Mouse (Mus musculus) MEL (cell line): ENCODE measurements at regions not wholly inside any gene's neighbourhood (a gene's known extent, or its start where the extent isn't known, plus 50 kb on each side); places are given as distances from the start of the nearest gene placed in this dataset.

Source experiments
- DNase-seq: peaks from one replicate; pipeline ENCODE4 v3.0.0; 2011; ENCODE audit warnings: low read depth, low spot score
- H3K27ac ChIP-seq: 2 replicates; pipeline ENCODE4 v1.5.1; 2012; ENCODE audit warnings: low read depth, mild to moderate bottlenecking, control low read depth, low read length, moderate library complexity; ENCODE audit not compliant: control insufficient read depth
- H3K27me3 ChIP-seq, 2 experiments: fragments of 150-350 bp in 1 of 2; sonication (generic) in 1 of 2; 2 replicates each; pipeline ENCODE4 v1.6.1; 2012; ENCODE audit warnings: low read length in 2 of 2, mild to moderate bottlenecking in 2 of 2, improper control_type of control experiment in 1 of 2, moderate library complexity in 1 of 2; ENCODE audit not compliant: insufficient read depth in 2 of 2, control insufficient read depth in 1 of 2
- H3K36me3 ChIP-seq, 2 experiments: 2 replicates each; pipeline ENCODE4 v1.6.1; 2012 to 2014; ENCODE audit warnings: low read length in 2 of 2, improper control_type of control experiment in 1 of 2, inconsistent platforms in 1 of 2, mild to moderate bottlenecking in 1 of 2; ENCODE audit not compliant: insufficient read depth in 2 of 2, control insufficient read depth in 1 of 2
- H3K4me1 ChIP-seq, 2 experiments: fragments of 150-350 bp in 1 of 2; sonication (generic) in 1 of 2; 2 replicates each; pipeline ENCODE4 v1.6.1; 2012; ENCODE audit warnings: low read length in 2 of 2, improper control_type of control experiment in 1 of 2, mild to moderate bottlenecking in 1 of 2; ENCODE audit not compliant: insufficient read depth in 2 of 2, control insufficient read depth in 1 of 2
- H3K4me3 ChIP-seq, 2 experiments: fragments of 150-350 bp in 1 of 2; sonication (generic) in 1 of 2; 2 replicates each; pipeline ENCODE4 v1.5.1; 2012; ENCODE audit warnings: low read depth in 2 of 2, low read length in 2 of 2, mild to moderate bottlenecking in 2 of 2, moderate library complexity in 2 of 2, control low read depth in 1 of 2, improper control_type of control experiment in 1 of 2; ENCODE audit not compliant: control insufficient read depth in 1 of 2, insufficient read depth in 1 of 2
- H3K79me2 ChIP-seq: 2 replicates; pipeline ENCODE4 v1.6.1; 2012; ENCODE audit warnings: mild to moderate bottlenecking, low read length, moderate library complexity; ENCODE audit not compliant: control insufficient read depth, poor library complexity, insufficient read depth
- H3K9ac ChIP-seq: 2 replicates; pipeline ENCODE4 v1.6.1; 2012; ENCODE audit warnings: low read depth, mild to moderate bottlenecking, control low read depth, low read length, moderate library complexity; ENCODE audit not compliant: control insufficient read depth, poor library complexity, severe bottlenecking
- H3K9me3 ChIP-seq: fragments of 150-350 bp; sonication (generic); replicated peaks from 2 replicates; pipeline ENCODE4 v1.6.1; 2012; ENCODE audit warnings: mild to moderate bottlenecking, low read length, improper control_type of control experiment, moderate library complexity; ENCODE audit not compliant: insufficient read depth
- BHLHE40 ChIP-seq: IDR thresholded peaks from 2 replicates; pipeline ENCODE4 v1.6.1; 2012; ENCODE audit warnings: low read depth, mild to moderate bottlenecking, inconsistent platforms, low read length, improper control_type of control experiment, borderline replicate concordance
- CHD1 ChIP-seq: IDR thresholded peaks from 2 replicates; pipeline ENCODE4 v1.6.1; 2012; ENCODE audit warnings: low read depth, mild to moderate bottlenecking, inconsistent platforms, low read length, improper control_type of control experiment
- CTCF ChIP-seq, 3 experiments: IDR thresholded peaks in 2 of 3; conservative IDR thresholded peaks in 1 of 3; 2 replicates each; pipeline ENCODE4 v1.5.1; 2011 to 2012; ENCODE audit warnings: low read length in 3 of 3, low read depth in 2 of 3, mild to moderate bottlenecking in 2 of 3, improper control_type of control experiment in 1 of 3, inconsistent platforms in 1 of 3, mixed read lengths in 1 of 3, moderate library complexity in 1 of 3; ENCODE audit not compliant: control insufficient read depth in 1 of 3, insufficient read depth in 1 of 3, poor library complexity in 1 of 3, severe bottlenecking in 1 of 3
- E2F4 ChIP-seq: IDR thresholded peaks from 2 replicates; pipeline ENCODE4 v1.6.1; 2011; ENCODE audit warnings: low read depth, low read length, improper control_type of control experiment, borderline replicate concordance
- ELF1 ChIP-seq: IDR thresholded peaks from 2 replicates; pipeline ENCODE4 v1.6.1; 2014; ENCODE audit warnings: low read depth, mild to moderate bottlenecking, inconsistent platforms, low read length, improper control_type of control experiment, moderate library complexity
- ETS1 ChIP-seq: IDR thresholded peaks from 2 replicates; pipeline ENCODE4 v1.6.1; 2012; ENCODE audit warnings: low read depth, mild to moderate bottlenecking, inconsistent platforms, low read length, improper control_type of control experiment, moderate library complexity
- MAFK ChIP-seq: IDR thresholded peaks from 2 replicates; pipeline ENCODE4 v1.6.1; 2011; ENCODE audit warnings: low read depth, mild to moderate bottlenecking, low read length, improper control_type of control experiment, borderline replicate concordance
- MAX ChIP-seq: IDR thresholded peaks from 2 replicates; pipeline ENCODE4 v1.6.1; 2011; ENCODE audit warnings: low read length, improper control_type of control experiment
- NELFE ChIP-seq: IDR thresholded peaks from 2 replicates; pipeline ENCODE4 v1.6.1; 2011; ENCODE audit warnings: low read depth, low read length, improper control_type of control experiment
- POLR2A ChIP-seq, 2 experiments: IDR thresholded peaks; 2 replicates each; pipeline ENCODE4 v1.6.1; 2011 to 2012; ENCODE audit warnings: low read length in 2 of 2, mild to moderate bottlenecking in 2 of 2, control low read depth in 1 of 2, improper control_type of control experiment in 1 of 2, low read depth in 1 of 2, moderate library complexity in 1 of 2; ENCODE audit not compliant: control insufficient read depth in 1 of 2, insufficient read depth in 1 of 2, poor library complexity in 1 of 2
- RAD21 ChIP-seq: IDR thresholded peaks from 2 replicates; pipeline ENCODE4 v1.6.1; 2011; ENCODE audit warnings: mild to moderate bottlenecking, low read depth, low read length, improper control_type of control experiment
- SMC3 ChIP-seq: IDR thresholded peaks from 2 replicates; pipeline ENCODE4 v1.6.1; 2011; ENCODE audit warnings: low read depth, low read length, improper control_type of control experiment
- TCF12 ChIP-seq: IDR thresholded peaks from 2 replicates; pipeline ENCODE4 v1.6.1; 2014; ENCODE audit warnings: low read depth, mild to moderate bottlenecking, inconsistent platforms, low read length, improper control_type of control experiment, moderate library complexity
- UBTF ChIP-seq: IDR thresholded peaks from 2 replicates; pipeline ENCODE4 v1.6.1; 2012; ENCODE audit warnings: low read depth, mild to moderate bottlenecking, inconsistent platforms, low read length, improper control_type of control experiment, moderate library complexity, borderline replicate concordance; ENCODE audit not compliant: insufficient read depth
- USF2 ChIP-seq, 2 experiments: IDR thresholded peaks; 2 replicates each; pipeline ENCODE4 v1.6.1; 2011 to 2012; ENCODE audit warnings: improper control_type of control experiment in 2 of 2, low read length in 2 of 2, borderline replicate concordance in 1 of 2, inconsistent platforms in 1 of 2, low read depth in 1 of 2, mild to moderate bottlenecking in 1 of 2; ENCODE audit not compliant: insufficient read depth in 1 of 2
- ZC3H11A ChIP-seq: IDR thresholded peaks from 2 replicates; pipeline ENCODE4 v1.6.1; 2012; ENCODE audit warnings: low read depth, mild to moderate bottlenecking, inconsistent platforms, low read length, improper control_type of control experiment

DNA sequence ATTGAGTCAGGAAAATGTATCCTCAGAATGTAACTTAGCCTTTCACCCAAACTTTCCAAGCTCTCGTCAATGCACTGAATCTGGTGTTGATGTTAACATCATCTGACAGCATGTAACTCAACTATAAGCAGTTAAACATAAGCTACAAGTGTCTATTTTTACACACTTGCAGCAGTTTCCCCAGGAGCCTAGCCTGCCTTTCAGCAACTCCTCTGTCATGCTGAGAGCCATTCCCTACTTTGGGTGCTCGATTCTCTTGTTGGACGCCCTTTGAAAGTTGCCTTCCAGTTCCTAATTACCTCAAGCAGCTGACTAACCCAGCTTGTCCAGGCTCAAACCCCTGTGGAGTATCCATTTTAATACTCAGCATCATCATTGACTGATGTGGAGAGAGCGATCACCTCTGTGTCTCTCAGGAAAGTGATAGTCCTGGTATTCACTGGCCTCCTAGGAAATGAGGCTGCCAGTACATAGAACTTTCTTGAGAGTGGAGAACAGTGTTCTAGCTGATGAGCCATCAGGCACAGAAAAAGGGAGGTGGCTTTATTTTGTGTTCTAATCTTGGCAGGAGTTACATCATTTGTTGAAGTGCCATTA, 396.8 kb upstream of the Acvr2a start:
- TF ChIP-seq SMC3 (no peak), ELF1 (no peak), MAFK (no peak), UBTF (no peak), CTCF (IDR thresholded peaks at IDR 0.05 in 2 of 3, conservative IDR thresholded peaks at IDR 0.05 in 1 of 3; ENCODE audit: control insufficient read depth in 1 of 3, insufficient read depth in 1 of 3, low read depth in 2 of 3, low read length in 3 of 3, poor library complexity in 1 of 3, severe bottlenecking in 1 of 3) (no peak), RAD21 (no peak), MAX (no peak), BHLHE40 (no peak), TCF12 (no peak), USF2 (IDR thresholded peaks at IDR 0.05; ENCODE audit: borderline replicate concordance in 1 of 2, insufficient read depth in 1 of 2, low read depth in 1 of 2, low read length in 2 of 2) (no peak), ETS1 (no peak), E2F4 (no peak), POLR2A (IDR thresholded peaks at IDR 0.05; ENCODE audit: control insufficient read depth in 1 of 2, insufficient read depth in 1 of 2, low read depth in 1 of 2, low read length in 2 of 2, poor library complexity in 1 of 2) (no peak), NELFE (no peak), CHD1 (no peak)
- no peaks in the 10 kb centered on the region for H3K79me2 ChIP-seq
- H3K27ac ChIP-seq, result no peak overlapping the region
- H3K36me3 ChIP-seq, result no peaks in the 10 kb centered on the region
- no peaks in the 10 kb centered on the region for H3K27me3 ChIP-seq
- H3K4me1 ChIP-seq, result no peaks in the 10 kb centered on the region
- no peak overlapping the region for H3K9ac ChIP-seq
- H3K4me3 ChIP-seq, result no peak overlapping the region
- no peak for DNase-seq
- no peaks in the 10 kb centered on the region for H3K9me3 ChIP-seq

DNA sequence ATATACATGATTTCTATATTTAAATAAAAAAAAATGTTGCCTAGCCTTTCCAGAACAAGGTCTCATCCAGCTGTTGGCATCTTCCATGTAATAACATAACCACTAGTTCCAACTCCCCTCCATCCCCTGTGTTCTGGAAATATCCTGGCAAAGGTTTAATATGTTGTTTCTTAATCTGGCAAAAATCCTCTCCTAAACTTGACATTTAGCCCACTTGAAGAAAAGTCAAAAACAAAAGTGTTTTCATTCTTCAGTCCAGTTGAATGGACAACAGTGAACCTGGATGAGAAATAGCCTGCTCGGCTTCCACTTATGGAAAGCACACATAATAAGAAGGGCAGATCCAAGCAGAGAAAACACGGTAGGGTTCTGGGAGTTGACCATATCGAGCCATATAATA, 393.1 kb upstream of the Acvr2a start:
- no peak overlapping the region for H3K4me3 ChIP-seq
- no peak for TF ChIP-seq ZC3H11A
- TF ChIP-seq SMC3, result no peak
- DNase-seq, result no peak
- H3K27me3 ChIP-seq, result no peaks in the 10 kb centered on the region
- no peaks in the 10 kb centered on the region for H3K36me3 ChIP-seq
- no peaks in the 10 kb centered on the region for H3K9me3 ChIP-seq
- no peak overlapping the region for H3K27ac ChIP-seq
- no peaks in the 10 kb centered on the region for H3K79me2 ChIP-seq
- H3K9ac ChIP-seq, result no peak overlapping the region
- H3K4me1 ChIP-seq, result no peaks in the 10 kb centered on the region
